In genomic region chr16:32396541-32396835, GRCm38 (mm10) we compare ENCODE assay signal across 19 mouse cellular contexts. TPM values are rescaled to one million over a fixed set of nuclear protein-coding genes. Genes with fewer than 3 reads are reported as not detected.
DNase-seq lines count a peak whose midpoint lies in the region; ATAC-seq lines count a peak whose summit lies in the region.
"Had no signal": no experiment of that assay in that cellular context is flagged by ENCODE, and none has a peak within 500 bp of the region (broad histone marks: within the 10 kb centered on the region; RNA-seq: fewer than 3 reads in every experiment).

No protein-coding gene starts in this region.

- no peak overlapping the region for H3K4me2 ChIP-seq in liver, embryonic 13.5 days
- H3K4me2 ChIP-seq in liver, embryonic 11.5 days, result no peak overlapping the region
- no peak overlapping the region for H3K4me2 ChIP-seq in embryonic facial prominence, embryonic 12.5 days (replicated peaks)
- H3K4me2 ChIP-seq: forebrain, embryonic 13.5 days; midbrain, embryonic 12.5 days had no signal

- no peaks in the 10 kb centered on the region for H3K9me3 ChIP-seq in liver, embryonic 13.5 days (replicated peaks)
- H3K9me3 ChIP-seq in liver, embryonic 11.5 days (ENCODE audit: control insufficient read depth, low read length), result no peaks in the 10 kb centered on the region
- H3K9me3 ChIP-seq in embryonic facial prominence, embryonic 12.5 days, result no peaks in the 10 kb centered on the region
- H3K9me3 ChIP-seq: forebrain, embryonic 13.5 days; midbrain, embryonic 12.5 days had no signal

- no peak overlapping the region for H3K4me3 ChIP-seq in liver, embryonic 13.5 days (replicated peaks)
- H3K4me3 ChIP-seq in liver, embryonic 11.5 days (ENCODE audit: low read depth, low read length), result no peak overlapping the region
- H3K4me3 ChIP-seq in embryonic facial prominence, embryonic 12.5 days, result no peak overlapping the region
- H3K4me3 ChIP-seq: forebrain, embryonic 13.5 days; midbrain, embryonic 12.5 days had no signal

- 66% methylated on average over 3 of the region's 3 CpGs for WGBS in liver, embryonic 13.5 days (ENCODE audit: insufficient replicate concordance)
- 61% methylated on average over 3 of the region's 3 CpGs for WGBS in liver, embryonic 11.5 days
- WGBS in embryonic facial prominence, embryonic 12.5 days, result 64% methylated on average over 3 of the region's 3 CpGs

- 0 out of 2 replicates have a peak overlapping the region, but pooled peaks have one; percentile 32 for H3K27ac ChIP-seq in liver, embryonic 13.5 days
- no peak overlapping the region for H3K27ac ChIP-seq in liver, embryonic 11.5 days (ENCODE audit: low read depth, low read length)
- peak overlapping the region; percentile 70; the same call in 1 of the 2 replicates for H3K27ac ChIP-seq in embryonic facial prominence, embryonic 12.5 days
- H3K27ac ChIP-seq: forebrain, embryonic 13.5 days; midbrain, embryonic 12.5 days had no signal

- no peak overlapping the region for H3K9ac ChIP-seq in liver, embryonic 13.5 days
- H3K9ac ChIP-seq in liver, embryonic 11.5 days (ENCODE audit: low read depth, low read length), result no peak overlapping the region
- no peak overlapping the region for H3K9ac ChIP-seq in embryonic facial prominence, embryonic 12.5 days
- H3K9ac ChIP-seq: forebrain, embryonic 13.5 days; midbrain, embryonic 12.5 days had no signal

- DNase-seq in gastrocnemius, postnatal 25 days, result peak; percentile 18
- no peak for DNase-seq in gastrocnemius, postnatal 4 days (ENCODE audit: low spot score in 2 of 2)
- DNase-seq in liver, embryonic 13.5 days, result no peak
- DNase-seq in liver, embryonic 11.5 days (ENCODE audit: low spot score), result no peak
- peak; percentile 15 to 25 for DNase-seq in heart, postnatal 14 days
- DNase-seq in right cerebral cortex, postnatal 25 days, result no peak
- DNase-seq in c-Kit-positive CD71-positive TER-119-positive erythroid progenitor cells, embryonic 14.5 days (ENCODE audit: low spot score), result no peak
- DNase-seq: B cell, adult 2 months; cerebellum, adult 8-10 months; embryo, embryonic 11 days; kidney, postnatal 10 days; lung, postnatal 10 days had no signal

- no peak for ATAC-seq in liver, embryonic 13.5 days (ENCODE audit: low read depth)
- ATAC-seq in liver, embryonic 11.5 days (replicated peaks; ENCODE audit: low FRiP score), result no peak
- no peak for ATAC-seq in embryonic facial prominence, embryonic 12.5 days (ENCODE audit: insufficient number of reproducible peaks, insufficient read depth, low FRiP score, low TSS enrichment)
- ATAC-seq: forebrain, embryonic 13.5 days; hindbrain, embryonic 16.5 days had no signal

- no peaks in the 10 kb centered on the region for H3K27me3 ChIP-seq in liver, embryonic 13.5 days
- no peaks in the 10 kb centered on the region for H3K27me3 ChIP-seq in liver, embryonic 11.5 days (replicated peaks; ENCODE audit: control insufficient read depth, insufficient read depth, low read length)
- H3K27me3 ChIP-seq in embryonic facial prominence, embryonic 12.5 days, result no peaks in the 10 kb centered on the region
- H3K27me3 ChIP-seq: forebrain, embryonic 13.5 days; midbrain, embryonic 12.5 days had no signal

- H3K36me3 ChIP-seq in liver, embryonic 13.5 days, result peaks cover 6% of the 10 kb centered on the region
- H3K36me3 ChIP-seq in liver, embryonic 11.5 days (ENCODE audit: control insufficient read depth, insufficient read depth, low read length), result peaks cover 4% of the 10 kb centered on the region
- H3K36me3 ChIP-seq in embryonic facial prominence, embryonic 12.5 days, result peaks cover 10% of the 10 kb centered on the region

- H3K4me1 ChIP-seq in liver, embryonic 13.5 days (replicated peaks), result peaks cover 7% of the 10 kb centered on the region
- H3K4me1 ChIP-seq in liver, embryonic 11.5 days (replicated peaks; ENCODE audit: control insufficient read depth, insufficient read depth, low read length), result no peaks in the 10 kb centered on the region; the same call in 1 of the 2 replicates
- H3K4me1 ChIP-seq in embryonic facial prominence, embryonic 12.5 days, result peaks cover 13% of the 10 kb centered on the region; the same call in 1 of the 2 replicates
- H3K4me1 ChIP-seq: forebrain, embryonic 13.5 days; midbrain, embryonic 12.5 days had no signal

- intact Hi-C loops in heart, postnatal 14 days (cut with DNase I), result no loop called here

RNA-seq across cellular contexts. Expression of gene Tm4sf19, which starts 3.8 kb away (rescaled TPM):
- not detected for total RNA-seq in gastrocnemius, postnatal 25 days (2021)
- not detected for total RNA-seq in gastrocnemius, postnatal 4 days (2021)
- not detected in 2 replicates for polyA plus RNA-seq in liver, embryonic 13.5 days (2015; fragmentation: Nextera tagmentation; extraction: Ambion mirVana)
- not detected in 2 replicates for polyA plus RNA-seq in liver, embryonic 11.5 days (2014; fragmentation: Nextera tagmentation; extraction: Ambion mirVana)
- polyA plus RNA-seq in embryonic facial prominence, embryonic 12.5 days (2016; fragmentation: Nextera tagmentation; extraction: Ambion mirVana), result not detected in 2 replicates
- total RNA-seq in heart, postnatal 14 days (2021), result not detected
- total RNA-seq: ES-E14; gastrocnemius, adult 18-20 months; layer of hippocampus, postnatal 14 days had no signal
- polyA plus RNA-seq: forebrain, embryonic 13.5 days; hindbrain, embryonic 16.5 days; midbrain, embryonic 12.5 days had no signal

RNA-seq across cellular contexts. Expression of gene Tctex1d2, which starts 23.0 kb away (rescaled TPM):
- 1 to 10 TPM; 4.1 to 4.3 TPM for total RNA-seq in gastrocnemius, postnatal 25 days (2021)
- 1 to 10 TPM; 4.6 to 4.8 TPM for total RNA-seq in gastrocnemius, postnatal 4 days (2021)
- 7.2 and 7.3 TPM in 2 replicates for polyA plus RNA-seq in liver, embryonic 13.5 days (2015; fragmentation: Nextera tagmentation; extraction: Ambion mirVana)
- polyA plus RNA-seq in liver, embryonic 11.5 days (2014; fragmentation: Nextera tagmentation; extraction: Ambion mirVana), result 13.8 and 15.1 TPM in 2 replicates
- polyA plus RNA-seq in embryonic facial prominence, embryonic 12.5 days (2016; fragmentation: Nextera tagmentation; extraction: Ambion mirVana), result 25.6 and 28.7 TPM in 2 replicates
- 1 to 10 TPM; 5.7 to 6.0 TPM for total RNA-seq in heart, postnatal 14 days (2021)

RNA-seq across cellular contexts. Expression of gene Pcyt1a, which starts 34.2 kb away (rescaled TPM):
- total RNA-seq in gastrocnemius, postnatal 25 days (2021), result 100 to 1,000 TPM in 1 of 2 experiments, 10 to 100 TPM in 1; 95.5 to 104 TPM
- 10 to 100 TPM; 62.8 to 82.8 TPM for total RNA-seq in gastrocnemius, postnatal 4 days (2021)
- 38.6 and 42.0 TPM in 2 replicates for polyA plus RNA-seq in liver, embryonic 13.5 days (2015; fragmentation: Nextera tagmentation; extraction: Ambion mirVana)
- polyA plus RNA-seq in liver, embryonic 11.5 days (2014; fragmentation: Nextera tagmentation; extraction: Ambion mirVana), result 37.0 and 42.8 TPM in 2 replicates
- 34.2 and 35.4 TPM in 2 replicates for polyA plus RNA-seq in embryonic facial prominence, embryonic 12.5 days (2016; fragmentation: Nextera tagmentation; extraction: Ambion mirVana)
- 100 to 1,000 TPM; 106 to 108 TPM for total RNA-seq in heart, postnatal 14 days (2021)

Comparison
In these comparisons a context has a peak if more than half of its experiments do, and no peak if none do; other contexts are left out.
1. DNase-seq: peak in gastrocnemius, postnatal 25 days (single experiment) and heart, postnatal 14 days (2 of 2); none in gastrocnemius, postnatal 4 days (0 of 2), liver, embryonic 13.5 days (single experiment), liver, embryonic 11.5 days (single experiment), right cerebral cortex, postnatal 25 days (single experiment) and c-Kit-positive CD71-positive TER-119-positive erythroid progenitor cells, embryonic 14.5 days (single experiment).